Mouse (Mus musculus): Measurements from ENCODE around the gene Lypd3.
"Not testable (repeated sequence)": the region's sequence is repeated elsewhere in the genome, so short reads cannot be mapped to it uniquely, and the experiment has no call there.

The Lypd3 gene

GRCm38 (mm10) chr7:24664959-24665358, 28.6 kb downstream of the Lypd3 start:
- no peak for DNase-seq

- no peak for DNase-seq
These were observed 35.6 kb downstream of the Lypd3 start for GRCm38 (mm10) chr7:24671944-24672439.

GRCm38 (mm10) chr7:24676575-24676974, 40.2 kb downstream of the Lypd3 start, which contains the start of gene Tex101:
Gene Tex101 (minus strand): TSS chr7:24676675.
- DNase-seq, result no peak

- DNase-seq, result not testable (repeated sequence)
These were observed 47.8 kb downstream of the Lypd3 start for GRCm38 (mm10) chr7:24684121-24684520.

- DNase-seq, result not testable (repeated sequence)
These were observed 51.2 kb downstream of the Lypd3 start for GRCm38 (mm10) chr7:24687519-24687918.
